Mouse (Mus musculus) Patski (cell line): ENCODE measurements at regions not wholly inside any gene's neighbourhood (a gene's known extent, or its start where the extent isn't known, plus 50 kb on each side); places are given as distances from the start of the nearest gene placed in this dataset.
A peak's percentile ranks its signal among the peaks of the same experiment; 100 is the strongest.
"Not testable (repeated sequence)": the region's sequence is repeated elsewhere in the genome, so short reads cannot be mapped to it uniquely, and the experiment has no call there.

Experiments
- ATAC-seq: fragments of 100-300 bp; one replicate; pipeline ENCODE4 v1.8.0; 2021
- CTCF ChIA-PET: fragments of 350-600 bp; sonication (Branson Sonifier 250); formaldehyde crosslinking; loops from one replicate; lab custom pipeline; 2022; ENCODE audit warnings: inconsistent platforms; lab: Charles Lee
- POLR2A ChIA-PET: fragments of 350-600 bp; sonication (Branson Sonifier 250); formaldehyde crosslinking; loops from one replicate; lab custom pipeline; 2022; ENCODE audit warnings: antibody characterized with exemption, inconsistent platforms; lab: Charles Lee
- DNase-seq: peaks from one replicate; pipeline ENCODE4 v3.0.0-alpha.2; 2011; ENCODE audit warnings: low read depth, low spot score
- H3K27me3 ChIP-seq: fragments of 371-371 bp; one replicate; pipeline ENCODE4 v1.5.1; 2021
- CTCF ChIP-seq: fragments of 100-300 bp; IDR thresholded peaks from one replicate; pipeline ENCODE4 v1.5.1; 2021
- in situ Hi-C: fragments of 300-500 bp; cut with MboI; formaldehyde crosslinking; loops from 3 replicates; pipeline ENCODE4 v1.11.1; 2018; ENCODE audit warnings: low pct_unique_long_range_greater_than_20kb, mixed read lengths

GRCm38 (mm10) chr1:79212970-79213369 lies 226.9 kb downstream of the Scg2 start:
- ATAC-seq = no peak
- ChIA-PET POLR2A (no interaction called here), CTCF (no interaction called here)
- DNase-seq = no peak
- no peaks in the 10 kb centered on the region for H3K27me3 ChIP-seq
- in situ Hi-C loops = no loop called here
- no peak for TF ChIP-seq CTCF

- CTCF ChIA-PET = no interaction called here
- no peaks in the 10 kb centered on the region for H3K27me3 ChIP-seq
- ATAC-seq = no peak
- no peak for TF ChIP-seq CTCF
- DNase-seq = no peak
- in situ Hi-C loops = no loop called here
- POLR2A ChIA-PET = no interaction called here
Observed at GRCm38 (mm10) chr1:79212471-79212870, 227.4 kb downstream of the Scg2 start.

GRCm38 (mm10) chr1:79211981-79212380 lies 227.9 kb downstream of the Scg2 start:
- in situ Hi-C loops, H3K27me3 ChIP-seq, POLR2A ChIA-PET, CTCF ChIA-PET, DNase-seq, ATAC-seq: not testable (repeated sequence)

- ChIA-PET POLR2A (no interaction called here), CTCF (no interaction called here)
- ATAC-seq = no peak
- no peaks in the 10 kb centered on the region for H3K27me3 ChIP-seq
- DNase-seq = no peak
- no peak for TF ChIP-seq CTCF
- in situ Hi-C loops = no loop called here
Observed at GRCm38 (mm10) chr1:79207207-79207606, 232.7 kb downstream of the Scg2 start.

- CTCF ChIA-PET = no interaction called here
- POLR2A ChIA-PET = no interaction called here
- in situ Hi-C loops = no loop called here
- H3K27me3 ChIP-seq = no peaks in the 10 kb centered on the region
- DNase-seq (no peak), ATAC-seq (no peak)
- TF ChIP-seq CTCF = no peak
Observed at GRCm38 (mm10) chr1:79197682-79198081, 242.2 kb downstream of the Scg2 start.

GRCm38 (mm10) chr1:79191031-79191430 lies 248.9 kb downstream of the Scg2 start:
- H3K27me3 ChIP-seq = no peaks in the 10 kb centered on the region
- ChIA-PET CTCF (no interaction called here), POLR2A (no interaction called here)
- in situ Hi-C loops = loop anchor here (5.0 kb wide), 1 partner anchor 464 kb away; no protein-coding TSS in a partner anchor
- no peak for DNase-seq
- ATAC-seq = no peak
- no peak for TF ChIP-seq CTCF

- in situ Hi-C loops = no loop called here
- H3K27me3 ChIP-seq = no peaks in the 10 kb centered on the region
- DNase-seq (no peak), ATAC-seq (no peak)
- no peak for TF ChIP-seq CTCF
- ChIA-PET POLR2A (no interaction called here), CTCF (no interaction called here)
Observed at GRCm38 (mm10) chr1:79183534-79184411, 256.1 kb downstream of the Scg2 start.

- TF ChIP-seq CTCF = no peak
- ChIA-PET POLR2A (no interaction called here), CTCF (interaction anchor here (0.6 kb wide), 1 partner anchor 26 kb away, joined by 3 read pairs; no protein-coding TSS in a partner anchor)
- H3K27me3 ChIP-seq = no peaks in the 10 kb centered on the region
- in situ Hi-C loops = no loop called here
- no peak for DNase-seq
- ATAC-seq = peak; percentile 57
Observed at GRCm38 (mm10) chr1:79144113-79144512, 295.8 kb downstream of the Scg2 start.
